Mouse (Mus musculus) 3T3-L1 (cell line): Measurements from ENCODE around the gene Iars.

Experiments used
- DNase-seq: peaks from one replicate; pipeline ENCODE4 v3.0.0-alpha.2; 2015; ENCODE audit warnings: low read depth, low spot score

The Iars gene

DNA sequence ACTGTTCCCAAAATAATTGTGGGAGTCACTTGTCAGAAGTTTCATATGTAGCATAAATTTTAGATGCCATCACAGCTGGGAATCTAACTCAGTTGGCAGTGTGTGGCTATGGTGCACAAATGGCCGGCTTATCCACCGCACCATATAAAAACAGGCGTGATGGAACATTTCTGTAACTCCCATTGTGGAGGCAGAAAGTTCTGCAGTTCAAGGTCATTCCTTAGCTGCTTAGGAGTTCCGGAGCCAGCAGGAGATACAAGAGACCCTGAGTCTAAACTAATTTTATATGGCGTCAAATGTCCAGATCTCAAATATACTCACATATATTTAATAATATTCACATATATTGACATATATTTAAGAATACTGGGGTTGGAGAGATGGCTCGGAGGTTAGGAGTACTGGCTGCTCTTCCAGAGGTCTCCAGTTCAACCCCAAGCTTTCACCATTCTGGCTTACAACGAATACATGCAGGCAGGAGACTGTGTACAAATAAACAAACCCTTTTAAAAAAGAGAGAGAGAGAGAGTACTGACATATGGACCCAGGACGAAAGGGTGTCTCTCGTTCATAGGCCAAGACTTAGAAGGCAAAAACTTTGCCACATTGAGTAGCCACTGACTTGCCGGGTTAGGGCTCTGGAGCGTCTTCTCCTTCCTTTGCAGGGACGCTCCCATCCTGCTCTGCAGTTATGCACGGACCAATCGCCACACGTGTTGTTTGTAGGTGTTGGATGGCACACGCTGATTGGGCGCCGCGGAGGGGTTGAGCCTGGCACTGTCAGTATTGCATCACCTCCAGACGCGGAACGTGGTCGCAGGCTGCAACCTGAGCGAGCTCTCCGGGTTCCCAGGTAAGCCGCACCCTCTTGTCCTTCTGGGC is at the start of gene Iars:
Gene Iars (plus strand): TSS at position 750 of the 882 bp plus-strand sequence.
- peak; percentile 98 for DNase-seq

DNA sequence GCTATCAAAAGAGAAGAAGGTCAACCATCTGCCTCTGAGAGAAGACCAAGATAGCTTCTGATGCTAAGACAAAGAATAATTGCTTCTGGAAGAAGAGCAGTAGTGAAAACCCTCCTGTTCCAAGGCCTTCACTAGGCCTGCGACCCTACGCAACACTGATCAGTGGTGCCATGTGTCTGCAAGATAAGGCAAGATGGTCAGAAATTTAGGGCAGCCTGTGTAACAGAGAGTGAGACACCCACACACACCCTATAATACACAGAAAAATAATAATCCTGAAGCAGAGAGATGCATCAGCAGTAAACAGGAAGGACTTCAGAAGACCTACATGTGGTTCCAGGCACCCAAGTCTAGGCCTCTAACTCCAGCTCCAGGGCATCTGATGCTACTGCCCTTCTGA is 41.9 kb upstream of the Iars start:
- no peak for DNase-seq

DNA sequence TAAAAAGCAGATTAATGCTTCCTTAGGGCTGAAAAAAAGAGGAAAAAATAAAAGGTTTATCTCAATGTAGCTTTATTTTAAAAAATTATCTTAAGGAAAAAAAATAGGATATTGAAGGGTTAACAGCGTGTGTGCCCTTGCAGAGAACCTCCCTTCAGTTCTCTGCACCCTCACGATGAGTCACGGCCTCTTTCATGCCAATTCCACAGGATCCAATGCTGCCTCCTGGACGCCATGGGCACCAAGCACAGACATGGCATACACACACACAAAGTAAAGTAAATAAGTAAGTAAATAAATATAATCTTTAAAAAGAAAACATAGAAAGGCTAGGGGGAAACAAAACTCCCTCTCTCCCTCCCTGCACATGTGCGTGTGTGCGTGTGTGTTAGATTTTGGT is 39.2 kb upstream of the Iars start:
- DNase-seq, result peak; percentile 57

DNA sequence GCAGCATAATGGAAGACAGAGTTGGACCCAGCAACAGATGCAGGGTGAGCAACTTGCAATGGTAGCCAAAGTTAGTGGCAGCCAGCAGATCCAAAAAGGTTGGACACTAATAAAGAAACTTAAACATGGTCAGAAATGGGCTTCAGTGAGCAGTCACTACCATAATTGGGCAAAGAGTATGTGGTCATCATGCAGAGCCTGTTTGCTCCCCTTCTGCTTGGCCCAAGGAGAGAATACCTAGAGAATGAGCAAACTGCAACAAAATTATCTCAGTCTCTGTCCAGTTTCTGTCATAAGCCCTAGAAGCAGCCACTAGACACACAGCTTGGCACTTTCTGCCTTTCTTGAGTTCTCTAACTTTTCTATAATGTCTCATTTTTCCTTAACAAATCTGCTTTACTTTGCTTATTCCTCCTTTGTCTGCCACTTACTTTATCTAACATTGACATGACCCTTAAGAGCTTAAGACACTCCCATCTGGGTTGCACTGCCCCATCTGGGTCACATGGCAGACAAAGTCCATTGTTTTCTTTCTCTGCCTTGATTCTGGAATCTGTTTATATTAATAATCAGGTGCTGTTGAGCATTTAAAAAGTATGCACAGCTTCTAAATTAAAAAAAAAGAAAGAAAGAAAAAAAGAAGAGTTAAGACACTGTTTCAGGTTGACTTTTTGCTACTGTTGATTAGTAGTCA is 38.1 kb upstream of the Iars start:
- DNase-seq, result peak; percentile 37

DNA sequence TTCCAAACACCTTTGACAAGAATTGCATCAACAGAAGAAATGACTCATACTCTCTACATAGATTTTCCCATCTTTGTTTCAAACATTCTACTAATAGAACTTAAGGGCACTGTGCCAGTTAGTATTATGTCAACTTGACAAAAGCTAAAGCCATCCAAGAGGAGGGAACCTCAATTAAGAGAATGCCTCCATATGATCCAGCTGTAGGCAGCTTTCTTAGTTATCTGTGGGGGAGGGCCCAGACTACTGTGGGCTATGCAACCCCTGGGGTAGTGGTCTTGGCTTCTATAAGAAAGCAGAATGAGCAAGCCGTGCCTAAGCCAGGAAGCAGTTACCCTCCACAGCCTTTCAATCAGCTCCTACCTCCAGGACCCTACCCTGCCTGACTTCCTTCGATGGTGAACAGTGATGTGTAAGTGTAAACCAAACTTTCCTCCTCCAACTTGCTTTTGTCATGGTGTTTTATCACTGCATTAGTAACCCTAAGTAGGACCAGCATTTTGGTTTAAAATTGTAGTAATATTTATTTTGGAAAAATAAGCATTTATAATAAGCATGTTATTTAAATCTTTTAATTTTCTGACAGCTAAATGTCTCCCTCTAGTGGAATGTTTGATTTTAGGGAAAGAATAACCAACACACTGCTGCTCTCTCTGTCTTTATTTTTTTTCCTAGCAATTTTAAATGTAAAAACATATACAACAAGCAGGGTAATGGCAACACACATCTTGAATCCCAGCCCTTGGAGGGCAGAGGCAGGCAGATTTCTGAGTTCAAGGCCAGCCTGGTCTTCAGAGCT is 37.0 kb upstream of the Iars start:
- peak; percentile 82 for DNase-seq

DNA sequence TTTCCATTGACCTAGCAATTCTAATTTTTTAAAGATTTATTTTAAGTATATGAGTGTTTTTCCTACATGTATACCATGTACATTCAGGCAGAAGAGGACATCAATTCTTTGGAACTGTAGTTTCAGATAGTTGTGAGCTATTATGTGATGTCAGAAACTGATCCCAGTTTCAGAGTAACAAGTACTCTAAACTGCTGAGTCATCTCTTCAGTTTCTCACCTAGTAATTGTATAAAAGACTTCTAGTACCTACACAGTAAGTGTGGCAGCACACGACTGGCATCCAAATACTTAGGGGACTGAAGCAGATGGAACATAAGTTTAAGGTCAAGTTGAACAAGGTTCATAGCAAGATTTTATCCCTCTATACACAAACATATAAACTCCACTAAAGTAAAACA is 35.9 kb upstream of the Iars start:
- DNase-seq, result no peak

DNA sequence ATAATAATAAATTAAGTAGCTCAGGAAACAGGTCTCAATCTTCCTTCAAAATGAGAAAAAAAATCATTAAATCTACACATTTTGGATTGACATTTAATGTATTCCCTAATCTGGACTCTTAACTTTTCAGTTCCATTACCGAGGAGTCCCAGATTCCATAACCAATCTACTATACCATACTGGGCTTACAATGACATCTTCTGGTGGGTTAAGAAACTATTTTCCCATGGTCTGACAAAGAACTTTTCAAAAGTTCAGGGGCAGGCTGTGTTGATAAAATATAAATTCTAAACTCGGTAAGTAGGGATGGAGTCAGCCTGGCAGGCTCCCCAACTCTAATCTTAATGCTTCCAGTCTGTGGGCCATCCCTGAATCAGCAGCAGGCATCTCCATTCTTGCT is 30.8 kb upstream of the Iars start:
- DNase-seq, result peak; percentile 59

DNA sequence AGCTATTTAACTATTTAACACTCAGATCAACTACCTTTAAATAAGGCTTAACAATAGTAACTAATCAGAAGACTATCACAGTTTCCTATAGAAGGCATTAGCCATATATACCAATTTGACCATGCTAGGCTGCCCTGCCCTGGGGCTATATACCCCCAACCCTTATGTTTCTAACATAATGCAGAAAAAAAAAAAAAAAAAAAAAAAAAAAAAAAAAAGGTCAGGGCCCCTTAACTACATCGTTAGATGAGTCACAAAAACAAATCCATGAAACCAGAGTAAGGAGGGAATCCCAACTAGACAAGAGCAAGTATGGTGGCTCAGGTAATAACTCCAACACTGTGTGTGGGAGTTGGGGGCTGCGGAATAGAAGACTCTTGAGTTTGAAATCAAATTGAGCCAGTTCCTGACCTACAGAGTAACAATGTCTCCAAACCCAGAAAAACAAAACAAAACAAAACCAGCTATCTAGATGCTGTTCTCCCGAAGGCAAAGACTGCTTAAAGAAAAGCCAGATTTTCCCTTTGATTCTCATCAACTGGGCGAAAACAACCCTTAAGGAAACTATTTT is 30.0 kb upstream of the Iars start:
- peak; percentile 26 for DNase-seq

DNA sequence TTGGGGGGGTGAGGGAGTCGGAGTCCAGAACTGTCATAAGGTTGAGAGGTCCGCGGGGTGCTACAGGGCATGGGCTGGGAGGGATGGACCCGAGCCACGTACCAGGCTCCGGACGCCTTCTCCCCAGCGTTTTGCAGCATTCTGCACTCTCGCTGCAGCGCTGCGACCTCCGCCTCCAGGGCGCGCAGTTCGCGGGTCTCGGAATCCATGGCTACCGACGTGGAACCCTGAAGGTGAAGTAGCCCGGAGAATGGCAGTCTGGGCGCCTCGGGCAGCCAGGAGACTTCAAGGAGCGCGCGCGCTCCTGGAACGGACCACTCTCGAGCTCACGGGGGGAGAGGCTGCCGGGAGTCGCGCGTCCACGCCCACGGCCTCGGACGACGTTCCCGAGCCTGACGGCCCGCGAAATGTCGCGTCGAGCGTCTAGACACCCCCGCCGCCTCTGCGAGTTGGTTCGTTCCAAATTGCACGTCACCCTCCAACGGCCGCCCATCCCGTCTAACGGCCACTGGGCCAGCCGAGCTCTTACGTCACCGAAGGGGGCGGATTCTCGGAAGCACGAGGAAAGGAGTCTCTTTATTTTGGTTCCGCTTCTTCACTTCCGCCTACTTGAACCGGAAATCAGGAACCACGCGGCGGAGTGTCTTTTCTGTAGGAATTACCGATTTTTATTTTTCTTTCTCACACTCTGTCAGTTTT is 29.3 kb upstream of the Iars start, which contains the start of the genes Cenpp and Nol8:
Gene Cenpp (minus strand): TSS at position 305 of the 699 bp plus-strand sequence.
Gene Nol8 (plus strand): TSS at position 598 of the 699 bp plus-strand sequence.
- DNase-seq, result peak; percentile 98

DNA sequence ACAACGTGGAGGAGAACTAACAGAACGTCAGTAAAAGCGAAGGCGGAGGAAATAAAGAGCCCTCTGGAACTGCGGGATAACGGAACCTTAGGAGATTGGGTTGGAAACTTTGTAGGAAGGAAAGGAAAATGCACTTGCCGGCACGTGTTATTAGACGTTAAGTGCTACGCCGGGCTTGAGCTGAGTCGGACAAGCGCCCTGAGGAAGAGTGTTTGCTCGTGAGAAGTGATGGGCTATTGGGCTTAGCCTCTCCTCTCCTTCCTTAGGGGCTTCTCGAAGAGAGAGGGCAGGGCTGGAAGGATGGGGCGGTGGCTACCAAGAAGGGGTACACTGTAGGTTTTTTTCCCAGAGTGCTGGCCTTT is 28.7 kb upstream of the Iars start:
- no peak for DNase-seq

DNA sequence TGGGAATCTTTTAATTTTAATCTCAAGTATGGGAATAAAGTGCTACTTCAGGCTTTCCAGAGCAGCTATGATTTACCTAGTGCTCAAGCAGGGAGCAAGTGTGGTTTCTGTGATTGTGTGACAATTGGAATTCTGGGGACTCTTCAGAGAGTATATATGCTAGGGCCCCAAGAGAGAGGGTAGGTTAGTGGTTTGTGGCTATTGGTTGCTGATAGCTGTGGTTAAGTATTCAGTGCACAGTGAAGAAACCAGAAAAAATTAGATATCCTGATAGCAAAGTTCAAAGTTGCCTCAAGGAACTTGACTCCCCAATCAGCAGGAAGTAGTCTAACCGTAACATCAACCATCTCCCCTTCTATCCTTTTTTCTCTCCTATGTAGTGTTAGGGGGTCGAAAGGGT is 4.1 kb upstream of the Iars start:
- no peak for DNase-seq

DNA sequence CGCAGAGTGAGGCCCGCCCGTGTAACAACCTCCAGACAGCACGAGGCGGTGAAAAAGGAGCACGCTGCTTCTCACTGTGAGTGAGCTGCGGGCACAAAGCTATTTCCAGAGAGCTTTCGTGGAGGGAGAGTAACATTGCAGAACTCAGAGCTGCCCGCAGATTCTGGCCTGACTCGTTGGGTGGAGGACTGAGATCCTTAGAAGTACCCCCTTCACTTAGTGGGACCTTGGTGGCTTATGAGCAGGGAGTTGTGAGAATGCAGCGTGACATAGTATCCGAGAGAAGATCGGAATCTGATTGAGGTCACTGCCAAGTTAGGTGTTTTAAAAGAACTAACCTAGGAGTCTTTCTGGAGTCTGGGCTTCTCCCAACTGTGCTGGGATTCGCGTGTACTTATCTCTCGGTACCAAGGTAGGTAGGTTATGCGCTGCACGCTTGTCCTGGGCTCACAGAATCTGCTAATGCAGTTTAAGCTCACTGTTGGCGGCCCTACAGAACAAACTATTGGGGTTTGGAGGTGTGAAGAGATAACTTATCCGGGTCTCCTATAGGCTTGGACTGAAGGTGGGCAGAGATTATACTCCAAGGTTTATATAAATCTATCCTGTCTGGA is 440 bp downstream of the Iars start:
- DNase-seq, result no peak

DNA sequence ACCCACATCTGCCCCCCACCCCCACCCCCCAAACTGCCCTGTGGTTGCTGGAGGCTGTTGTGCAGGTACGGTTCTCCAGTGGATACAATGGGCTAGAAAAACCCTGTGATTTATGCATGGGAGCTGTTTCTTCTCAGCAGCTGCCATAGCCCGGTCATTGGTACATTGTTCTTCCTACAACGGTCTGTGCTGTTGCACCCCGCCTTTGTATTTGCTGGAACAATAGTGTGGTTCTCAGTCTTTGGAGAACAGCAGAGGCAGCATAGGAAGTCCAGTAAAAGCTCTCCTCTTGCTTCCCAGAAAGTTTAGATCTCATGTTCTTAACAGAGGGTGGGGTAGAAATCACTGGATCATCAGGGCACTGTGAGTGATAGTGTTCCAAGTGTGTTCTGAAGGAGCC is 2.4 kb downstream of the Iars start:
- no peak for DNase-seq

DNA sequence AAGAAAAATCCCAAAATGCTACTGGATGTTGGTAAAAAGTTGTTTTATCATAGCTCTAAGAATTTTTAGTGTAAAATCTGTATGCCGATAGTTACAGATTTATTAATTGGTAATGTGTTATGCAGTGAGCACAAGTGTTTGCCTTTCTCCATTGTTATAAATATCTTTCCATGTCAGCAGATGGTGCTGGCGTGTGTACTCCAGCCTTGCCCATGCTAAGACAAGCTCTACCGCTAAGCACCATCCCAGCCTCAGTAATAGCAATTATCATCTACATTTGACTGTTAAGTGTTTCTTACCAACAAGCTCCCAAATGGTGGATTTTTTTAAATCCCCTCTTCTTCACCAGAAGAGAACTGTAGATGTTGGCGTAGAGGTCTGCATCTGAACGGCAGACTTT is 9.2 kb downstream of the Iars start:
- no peak for DNase-seq

DNA sequence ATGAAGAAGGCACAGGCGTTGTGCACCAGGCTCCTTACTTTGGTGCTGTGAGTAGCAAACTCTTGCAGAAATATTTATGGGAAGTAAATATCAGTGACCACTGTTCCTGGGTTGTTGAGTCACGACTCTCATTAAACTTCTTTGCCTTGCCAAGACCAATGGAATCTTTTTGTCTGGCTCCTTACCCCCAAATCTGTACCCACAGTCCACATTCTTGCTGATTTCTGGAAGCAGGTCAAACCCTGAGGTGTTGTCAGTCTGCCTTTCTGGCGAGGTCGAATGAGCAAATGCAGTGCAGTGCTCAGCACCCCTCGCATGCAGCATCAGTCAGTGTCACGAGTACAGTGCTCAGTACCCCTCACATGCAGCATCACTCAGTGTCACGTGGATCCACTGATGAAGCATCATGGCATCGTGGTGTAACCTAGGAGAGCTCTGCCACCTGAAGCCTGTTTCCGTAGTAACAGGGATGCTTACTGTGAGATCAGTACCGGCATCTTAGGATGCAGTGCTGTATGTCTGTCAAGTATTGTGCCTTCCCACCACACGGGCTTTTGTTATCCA is 21.4 kb downstream of the Iars start:
- DNase-seq, result peak; percentile 52

DNA sequence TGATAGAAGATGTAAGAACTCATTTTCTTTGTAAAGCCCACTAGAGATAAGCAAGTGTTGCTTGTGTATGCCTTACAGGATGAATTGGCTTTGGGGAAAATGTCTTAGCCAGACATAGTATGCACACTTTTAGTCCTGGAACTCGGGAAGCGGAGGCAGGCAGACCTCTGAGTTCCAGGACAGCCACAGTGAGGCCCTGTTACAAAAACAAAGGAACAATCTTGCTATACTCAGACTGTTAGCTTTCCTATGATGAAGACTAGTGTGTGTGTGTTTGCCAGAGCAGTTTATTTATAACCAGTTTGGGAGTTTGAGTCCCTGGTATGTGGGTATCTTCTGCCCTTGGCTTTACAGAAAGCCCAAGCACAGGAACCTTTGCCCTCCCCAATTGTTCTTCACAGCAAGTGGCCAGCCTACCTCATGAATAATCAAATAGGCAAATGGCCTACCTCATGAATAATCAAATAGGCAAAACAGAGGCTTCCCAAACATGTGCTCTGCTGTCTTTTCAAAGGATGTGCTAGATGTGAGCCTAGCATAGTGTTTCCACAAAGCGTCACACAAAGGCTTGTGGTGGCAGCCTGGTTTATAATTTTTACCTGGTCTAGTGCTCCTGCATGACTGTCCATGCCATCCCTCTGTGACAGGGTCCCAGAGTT is 24.3 kb downstream of the Iars start:
- DNase-seq, result no peak

DNA sequence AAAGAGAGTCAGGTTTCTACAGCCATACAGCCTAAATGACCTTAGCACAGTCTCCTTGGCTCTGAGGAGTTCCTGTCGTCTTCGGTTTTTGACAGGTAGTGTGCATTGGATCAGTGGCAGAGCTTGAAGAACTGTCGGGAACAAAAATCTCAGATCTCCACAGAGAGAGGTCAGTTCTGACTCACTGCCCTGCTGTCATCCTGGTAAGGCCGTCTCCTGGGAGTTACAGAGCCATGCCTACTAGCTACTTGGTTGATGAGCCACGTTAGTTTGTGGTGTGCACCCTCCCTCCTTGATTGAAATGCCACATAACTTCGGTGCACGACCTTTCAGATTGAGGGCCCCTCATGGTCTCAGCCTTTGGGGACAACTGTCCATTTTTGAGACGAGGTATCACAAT is 26.4 kb downstream of the Iars start:
- DNase-seq, result peak; percentile 65

DNA sequence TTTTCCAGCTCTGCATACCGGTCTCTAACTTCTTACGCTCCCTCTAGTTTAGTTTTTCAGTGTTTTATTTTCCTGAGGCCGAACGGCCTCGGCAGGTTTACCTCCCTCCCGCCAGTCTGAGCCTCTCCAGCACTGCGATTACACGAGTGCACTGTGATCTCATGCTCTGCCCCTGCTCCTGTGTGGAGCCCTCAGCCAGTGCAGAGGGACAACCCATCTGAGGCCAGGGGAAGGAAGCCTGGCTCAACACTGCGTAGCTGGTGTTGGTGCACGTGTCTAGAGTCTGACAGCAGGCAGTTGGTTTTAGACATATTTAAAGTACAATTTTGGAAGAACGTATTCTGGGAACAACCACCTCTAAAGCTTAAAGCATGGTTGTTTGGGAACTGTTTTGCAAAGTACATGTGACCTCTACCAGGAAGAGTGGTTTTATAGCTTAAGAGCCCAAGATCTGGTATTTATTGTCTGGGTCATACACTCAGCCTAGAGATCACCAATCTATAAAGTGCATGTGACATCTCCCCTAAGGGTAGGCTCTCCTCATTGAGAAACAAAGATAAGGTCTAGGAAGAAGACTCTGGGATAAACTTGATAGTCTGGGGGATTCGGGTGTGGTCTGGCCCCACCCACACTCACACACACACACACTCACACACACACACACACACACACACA is 30.3 kb downstream of the Iars start:
- DNase-seq, result no peak

DNA sequence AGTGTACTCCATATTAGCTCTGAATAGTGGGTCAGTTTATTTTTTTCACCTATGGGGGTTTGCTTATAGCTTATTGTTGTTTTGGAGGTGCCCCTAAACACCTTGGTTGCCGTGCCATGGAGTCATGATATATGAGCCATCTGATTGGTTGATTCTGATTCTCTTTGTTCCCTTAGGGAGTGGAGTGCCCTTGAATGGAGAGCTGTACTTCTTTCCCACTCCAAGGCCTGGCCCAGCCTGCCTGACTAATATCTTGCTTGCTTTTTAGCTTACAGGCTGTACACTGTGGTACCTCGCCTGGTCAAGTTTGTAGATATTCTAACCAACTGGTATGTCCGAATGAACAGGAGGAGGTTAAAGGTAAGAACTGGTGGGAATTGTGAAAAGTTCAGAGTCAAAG is 37.4 kb downstream of the Iars start:
- no peak for DNase-seq
